Mouse (Mus musculus): ENCODE data around the gene Inhbe. TPM values are rescaled to one million over a fixed set of nuclear protein-coding genes. Genes with fewer than 3 reads are reported as not detected.
"Not testable (repeated sequence)": the region's sequence is repeated elsewhere in the genome, so short reads cannot be mapped to it uniquely, and the experiment has no call there.

Gene Inhbe
- total RNA-seq, 1 experiment from 2014 or later: 0.12 TPM

DNA sequence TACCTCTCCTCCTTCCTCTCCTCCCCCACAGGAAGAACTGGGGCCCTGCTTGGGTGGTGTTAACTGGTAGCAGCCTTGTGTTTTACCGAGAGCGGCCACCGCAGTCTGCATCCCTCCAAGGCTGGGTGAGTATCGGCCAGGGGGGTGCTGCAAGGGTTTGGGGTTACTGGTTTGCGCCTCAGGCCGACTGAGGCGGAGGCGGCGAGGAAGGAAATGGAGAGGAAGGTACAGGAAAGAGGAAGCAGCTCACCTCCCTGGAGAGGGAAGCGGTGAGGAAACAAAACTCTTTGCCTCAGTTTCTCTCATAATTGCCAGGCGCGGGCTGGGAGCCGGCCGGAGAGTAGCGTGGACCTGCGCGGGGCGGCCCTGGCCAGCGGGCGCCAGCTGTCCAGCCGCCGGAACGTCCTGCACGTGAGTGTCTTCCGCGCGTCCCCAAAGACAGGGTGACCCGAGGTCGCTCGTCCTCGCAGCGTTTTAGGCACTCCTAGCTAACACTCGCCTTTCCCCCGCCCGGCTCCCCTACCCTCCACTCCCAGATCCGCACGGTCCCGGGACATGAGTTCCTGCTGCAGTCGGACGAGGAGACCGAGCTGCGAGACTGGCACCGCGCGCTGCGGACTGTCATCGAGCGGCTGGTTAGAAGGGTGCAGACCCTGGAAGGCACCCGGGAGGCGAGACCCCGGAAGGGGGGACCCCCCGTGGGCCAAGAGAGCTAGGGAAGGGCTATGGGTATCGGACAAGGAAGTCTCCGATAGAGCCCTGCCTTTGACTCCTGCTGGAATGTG, 28.0 kb downstream of the Inhbe start:
- no peak for ATAC-seq (ENCODE audit: extremely low read depth, insufficient number of reproducible peaks, low FRiP score, poor library complexity, severe bottlenecking)

- ATAC-seq (ENCODE audit: extremely low read depth, insufficient number of reproducible peaks, low FRiP score, poor library complexity, severe bottlenecking): no peak
These were observed 28.7 kb downstream of the Inhbe start for GRCm38 (mm10) chr10:127325454-127326016.

DNA sequence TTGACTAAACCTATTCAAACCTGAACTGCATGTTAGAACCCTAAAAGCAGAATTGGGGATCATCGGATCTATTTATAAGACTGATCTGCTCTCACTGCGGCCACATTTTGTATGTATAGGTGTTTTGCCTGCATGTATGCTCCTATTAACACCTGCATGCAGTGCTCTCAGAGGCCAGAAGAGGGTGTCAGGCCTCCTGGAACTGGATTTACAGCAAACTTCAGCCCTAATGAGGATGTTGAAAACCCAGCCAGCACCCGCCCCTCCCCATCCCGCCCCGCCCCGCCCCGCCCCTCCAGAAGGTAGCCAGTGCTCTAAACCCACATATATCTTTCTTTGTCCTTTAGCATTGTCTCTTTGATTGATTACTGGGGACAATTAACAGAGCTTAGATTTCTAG, 29.7 kb downstream of the Inhbe start:
- ATAC-seq (ENCODE audit: extremely low read depth, insufficient number of reproducible peaks, low FRiP score, poor library complexity, severe bottlenecking): peak; percentile 84

- ATAC-seq (ENCODE audit: extremely low read depth, insufficient number of reproducible peaks, low FRiP score, poor library complexity, severe bottlenecking): peak; percentile 67
These were observed 30.9 kb downstream of the Inhbe start for GRCm38 (mm10) chr10:127323131-127323855.

DNA sequence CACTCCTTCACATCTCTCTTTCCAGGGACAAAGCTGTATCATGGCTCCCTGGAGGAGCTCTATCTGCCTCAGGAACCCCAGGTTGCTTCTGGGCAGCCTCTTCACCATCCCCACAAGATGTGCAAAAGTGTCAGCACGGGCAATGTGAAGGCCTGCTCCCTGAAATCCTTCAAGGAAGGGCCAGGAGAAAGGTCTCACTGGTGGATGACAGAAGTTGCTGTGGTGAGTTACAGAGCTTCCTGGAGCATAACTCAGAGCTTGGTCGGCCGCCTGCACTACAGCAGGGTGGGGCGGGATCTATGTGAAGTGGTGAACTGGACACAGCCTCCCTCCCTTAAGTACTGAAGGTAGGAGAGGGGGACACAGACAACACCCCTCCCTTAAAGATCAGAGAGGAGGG, 31.5 kb downstream of the Inhbe start:
- ATAC-seq (ENCODE audit: extremely low read depth, insufficient number of reproducible peaks, low FRiP score, poor library complexity, severe bottlenecking): no peak

DNA sequence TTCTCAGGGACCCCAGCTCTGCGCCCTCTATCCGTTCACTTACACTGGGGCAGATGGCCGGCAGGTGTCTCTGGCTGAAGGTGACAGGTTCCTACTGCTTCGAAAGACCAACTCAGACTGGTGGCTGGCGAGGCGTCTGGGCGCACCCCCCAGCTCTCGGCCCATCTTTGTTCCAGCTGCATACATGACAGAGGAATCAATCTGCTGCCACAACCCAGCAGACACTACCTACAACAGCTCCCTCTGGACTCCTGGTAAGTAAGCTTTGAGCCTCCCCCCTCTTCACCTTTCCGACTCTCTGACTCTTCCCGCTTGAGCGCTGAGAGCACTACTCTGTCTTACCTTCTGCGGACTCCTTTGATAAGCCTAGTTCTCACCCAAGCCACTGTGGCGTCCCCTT, 32.0 kb downstream of the Inhbe start:
- ATAC-seq (ENCODE audit: extremely low read depth, insufficient number of reproducible peaks, low FRiP score, poor library complexity, severe bottlenecking): no peak

DNA sequence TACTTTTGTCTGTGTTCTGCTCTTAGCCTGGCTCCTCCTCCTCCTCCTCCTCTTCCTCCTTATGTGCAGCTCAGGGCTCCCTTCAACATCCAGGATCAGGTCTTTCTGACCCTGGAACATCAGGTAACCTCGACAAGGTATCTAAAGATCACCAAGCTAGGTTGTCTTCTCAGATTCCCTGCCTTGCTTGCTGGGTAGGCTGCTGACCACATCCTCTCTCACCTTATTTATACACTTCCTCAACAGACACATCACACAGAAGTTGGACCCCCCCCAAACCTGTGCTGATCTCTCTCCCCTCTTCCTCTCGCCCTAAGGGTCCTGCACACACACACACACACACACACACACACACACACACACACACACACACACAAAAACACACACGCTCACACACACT, 32.6 kb downstream of the Inhbe start, which contains the start of gene Arhgap9:
TSS of gene Arhgap9 (plus strand) at position 344 of the 400 bp plus-strand sequence.
- peak; percentile 40; the same call in 1 of the 2 replicates for ATAC-seq (ENCODE audit: extremely low read depth, insufficient number of reproducible peaks, low FRiP score, poor library complexity, severe bottlenecking)

GRCm38 (mm10) chr10:127319969-127320368, 34.2 kb downstream of the Inhbe start:
- ATAC-seq (ENCODE audit: extremely low read depth, insufficient number of reproducible peaks, low FRiP score, poor library complexity, severe bottlenecking): no peak

- ATAC-seq (ENCODE audit: extremely low read depth, insufficient number of reproducible peaks, low FRiP score, poor library complexity, severe bottlenecking): no peak
These were observed 36.2 kb downstream of the Inhbe start for GRCm38 (mm10) chr10:127318009-127318408.

- no peak for ATAC-seq (ENCODE audit: extremely low read depth, insufficient number of reproducible peaks, low FRiP score, poor library complexity, severe bottlenecking)
These were observed 36.9 kb downstream of the Inhbe start for GRCm38 (mm10) chr10:127317277-127317676.

DNA sequence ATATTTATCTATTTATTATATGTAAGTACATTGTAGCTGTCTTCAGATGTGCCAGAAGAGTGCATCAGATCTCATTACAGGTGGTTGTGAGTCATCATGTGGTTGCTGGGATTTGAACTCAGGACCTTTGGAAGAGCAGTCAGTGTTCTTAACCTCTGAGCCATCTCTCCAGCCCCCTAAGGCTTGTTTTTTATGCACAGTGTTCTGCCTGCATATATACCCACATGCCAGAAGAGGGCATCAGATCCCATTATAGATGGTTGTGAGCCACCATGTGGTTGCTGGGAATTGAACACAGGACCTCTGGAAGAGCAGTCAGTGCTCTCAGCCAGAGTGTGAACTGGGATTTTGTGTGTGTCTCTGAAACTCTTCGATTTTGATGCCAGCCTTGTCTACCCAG, 39.3 kb downstream of the Inhbe start:
- not testable (repeated sequence) for ATAC-seq (ENCODE audit: extremely low read depth, insufficient number of reproducible peaks, low FRiP score, poor library complexity, severe bottlenecking)

DNA sequence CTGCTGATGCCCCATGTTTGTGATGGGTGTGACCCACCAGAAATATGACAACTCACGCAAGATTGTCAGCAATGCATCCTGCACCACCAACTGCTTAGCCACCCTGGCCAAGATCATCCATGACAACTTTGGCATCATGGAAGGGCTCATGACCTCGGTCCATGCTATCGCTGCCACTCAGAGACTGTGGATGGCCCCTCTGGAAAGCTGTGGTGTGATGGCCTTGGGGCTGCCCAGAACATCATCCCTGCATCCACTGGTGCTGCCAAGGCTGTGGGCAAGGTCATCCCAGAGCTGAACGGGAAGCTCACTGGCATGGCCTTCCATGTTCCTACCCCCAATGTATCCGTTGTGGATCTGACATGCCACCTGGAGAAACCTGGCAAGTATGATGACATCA, 40.7 kb downstream of the Inhbe start:
- not testable (repeated sequence) for ATAC-seq (ENCODE audit: extremely low read depth, insufficient number of reproducible peaks, low FRiP score, poor library complexity, severe bottlenecking)

GRCm38 (mm10) chr10:127312858-127313257, 41.4 kb downstream of the Inhbe start:
- no peak for ATAC-seq (ENCODE audit: extremely low read depth, insufficient number of reproducible peaks, low FRiP score, poor library complexity, severe bottlenecking)

DNA sequence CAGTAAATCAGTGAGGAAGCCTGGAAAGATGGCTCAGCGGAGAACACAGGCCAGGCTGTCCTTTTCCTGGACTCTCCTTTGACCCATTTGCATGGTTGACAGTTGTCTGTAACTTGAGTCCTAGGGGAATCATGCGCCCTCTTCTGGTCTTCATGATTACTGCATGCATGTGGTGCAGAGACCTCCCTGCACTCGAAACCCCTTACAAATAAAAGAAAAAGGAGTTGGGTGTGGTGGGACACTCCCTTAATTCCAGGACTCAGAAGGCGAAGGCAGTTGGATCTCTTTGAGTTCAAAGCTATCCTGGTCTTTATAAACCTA, 41.9 kb downstream of the Inhbe start:
- peak; percentile 73 for ATAC-seq (ENCODE audit: extremely low read depth, insufficient number of reproducible peaks, low FRiP score, poor library complexity, severe bottlenecking)

GRCm38 (mm10) chr10:127311476-127312355, 42.5 kb downstream of the Inhbe start, which contains the start of gene Mars:
Gene Mars, minus strand, starts transcription at chr10:127311786.
- ATAC-seq (ENCODE audit: extremely low read depth, insufficient number of reproducible peaks, low FRiP score, poor library complexity, severe bottlenecking): peak; percentile 93

DNA sequence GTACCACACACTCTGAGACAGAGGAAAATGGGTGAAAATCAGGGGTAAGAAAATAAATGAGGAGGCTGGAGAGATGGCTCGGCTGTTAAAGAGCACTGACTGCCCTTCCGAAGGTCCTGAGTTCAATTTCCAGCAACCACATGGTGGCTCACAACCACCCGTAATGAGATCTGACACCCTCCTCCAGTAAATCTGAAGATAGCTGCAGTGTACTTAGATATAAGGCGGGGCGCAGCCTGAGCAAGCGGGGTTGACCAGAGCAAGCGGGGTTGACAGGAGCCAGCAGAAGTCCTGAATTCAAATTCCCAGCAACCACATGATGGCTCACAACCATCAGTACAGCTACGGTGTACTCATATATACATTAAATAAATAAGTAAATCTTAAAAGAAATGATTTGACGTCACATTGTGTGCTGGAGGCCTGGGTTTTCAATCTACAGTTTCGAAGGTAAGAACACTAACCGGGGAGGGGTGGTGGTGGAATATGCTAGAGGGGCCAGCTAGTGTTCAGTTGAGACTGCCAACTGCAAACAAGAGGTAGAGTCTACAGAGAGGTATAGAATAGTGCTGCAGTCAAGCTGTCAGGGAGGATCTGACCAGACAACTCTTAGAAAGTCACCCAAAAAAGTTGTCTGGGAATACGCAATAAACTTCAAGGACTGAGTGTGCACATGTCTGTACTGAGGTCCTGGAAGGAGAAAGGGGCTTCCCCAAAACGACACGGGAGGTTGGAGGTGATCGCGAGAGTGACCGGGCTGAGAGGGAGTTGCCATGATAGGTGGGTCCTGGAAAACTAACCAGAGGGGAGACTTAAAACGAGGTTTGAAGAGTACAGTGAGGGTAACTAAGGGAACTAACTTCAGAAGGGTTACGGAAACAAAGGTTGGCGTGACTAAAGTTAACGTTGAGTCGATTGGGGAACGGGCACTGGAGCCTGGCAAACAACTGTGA, 43.4 kb downstream of the Inhbe start:
- ATAC-seq (ENCODE audit: extremely low read depth, insufficient number of reproducible peaks, low FRiP score, poor library complexity, severe bottlenecking): no peak

- not testable (repeated sequence) for ATAC-seq (ENCODE audit: extremely low read depth, insufficient number of reproducible peaks, low FRiP score, poor library complexity, severe bottlenecking)
These were observed 45.0 kb downstream of the Inhbe start for GRCm38 (mm10) chr10:127309167-127309566.

DNA sequence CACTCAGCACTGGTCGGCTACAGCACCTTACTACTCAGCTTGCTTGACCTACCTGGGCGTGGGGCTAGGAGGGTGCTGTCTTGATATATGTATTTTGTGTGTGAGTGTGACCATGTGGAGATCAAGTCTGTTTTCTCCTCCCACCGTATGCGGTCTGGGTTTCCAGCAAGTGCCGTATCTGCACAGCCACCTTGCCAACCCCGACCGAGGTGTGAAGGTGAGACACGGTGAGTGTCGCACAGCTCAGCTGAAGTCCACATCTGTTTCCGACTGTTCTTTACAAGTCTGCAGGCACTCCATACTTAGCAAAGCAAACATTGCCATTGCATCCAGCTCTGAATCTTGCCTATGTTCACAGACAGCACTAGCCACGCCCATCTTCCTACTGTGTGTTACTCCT, 51.1 kb downstream of the Inhbe start:
- ATAC-seq (ENCODE audit: extremely low read depth, insufficient number of reproducible peaks, low FRiP score, poor library complexity, severe bottlenecking): no peak

Measured in neutrophil, adult 5-6 weeks (primary cell).